Mouse (Mus musculus): ENCODE data around the gene Ryr1. TPM values are rescaled to one million over a fixed set of nuclear protein-coding genes. Genes with fewer than 3 reads are reported as not detected.

The Ryr1 gene
- polyA plus RNA-seq, 1 experiment from 2014 or later = 0.58 TPM

DNA sequence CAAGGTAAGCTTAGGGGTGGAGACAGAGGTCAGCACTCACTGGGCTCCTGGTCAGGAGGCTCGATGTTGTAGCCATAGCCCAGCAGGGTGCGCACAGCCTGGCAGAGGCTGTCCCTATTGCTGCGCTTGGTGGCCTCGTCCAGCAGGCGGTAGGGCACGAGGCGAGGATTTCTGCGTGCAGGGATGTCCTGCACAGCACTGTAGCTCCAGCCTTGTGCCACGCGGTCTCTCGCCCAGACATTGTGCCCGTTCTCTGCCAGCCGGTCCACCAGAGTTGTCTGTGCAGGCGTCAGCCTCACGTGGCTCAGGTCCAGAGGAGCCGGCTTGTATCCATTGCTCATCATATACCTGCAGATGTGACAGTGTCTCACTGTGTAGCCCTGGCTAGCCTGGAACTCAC, 27.8 kb downstream of the Ryr1 start:
- no peaks in the 10 kb centered on the region for H3K36me3 ChIP-seq (ENCODE audit: control insufficient read depth, insufficient read depth)
- H3K9ac ChIP-seq (ENCODE audit: low read depth, low read length) = no peak overlapping the region
- H3K4me1 ChIP-seq (ENCODE audit: control insufficient read depth, low read depth, low read length) = no peaks in the 10 kb centered on the region
- no peaks in the 10 kb centered on the region for H3K27me3 ChIP-seq (ENCODE audit: control insufficient read depth, insufficient read depth, low read depth, low read length)
- no peak overlapping the region for H3K4me2 ChIP-seq (ENCODE audit: low read depth, low read length)
- 74% methylated on average over 16 of the region's 16 CpGs for WGBS (ENCODE audit: insufficient replicate concordance)
- ATAC-seq (ENCODE audit: low read depth) = no peak
- H3K4me3 ChIP-seq (ENCODE audit: low read depth, low read length) = no peak overlapping the region
- H3K9me3 ChIP-seq (replicated peaks; ENCODE audit: control insufficient read depth, low read length) = no peaks in the 10 kb centered on the region
- no peak overlapping the region for H3K27ac ChIP-seq (ENCODE audit: low read length)

DNA sequence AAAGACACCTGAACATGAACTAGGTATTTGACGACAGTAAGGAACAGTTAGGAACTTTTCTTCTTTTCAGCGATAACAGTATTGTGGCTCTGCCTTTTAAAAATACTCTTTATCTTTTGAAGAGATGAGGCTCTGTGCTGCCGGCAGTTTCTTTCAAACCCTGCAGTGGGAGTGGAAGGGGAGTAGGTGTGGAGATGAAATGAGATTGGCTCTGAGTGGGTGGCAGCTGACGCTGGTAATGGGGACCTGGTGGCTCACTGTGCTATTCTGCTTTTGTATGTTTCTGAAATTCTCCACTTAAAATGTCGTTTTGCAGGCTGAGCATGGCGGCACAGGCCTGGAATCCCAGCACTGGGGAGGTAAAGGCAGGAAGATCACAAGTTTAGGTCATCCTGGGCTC, 36.2 kb downstream of the Ryr1 start:
- H3K4me1 ChIP-seq (ENCODE audit: control insufficient read depth, low read depth, low read length) = no peaks in the 10 kb centered on the region
- no peak overlapping the region for H3K4me3 ChIP-seq (ENCODE audit: low read depth, low read length)
- ATAC-seq (ENCODE audit: low read depth) = no peak
- no peak overlapping the region for H3K4me2 ChIP-seq (ENCODE audit: low read depth, low read length)
- H3K36me3 ChIP-seq (ENCODE audit: control insufficient read depth, insufficient read depth) = no peaks in the 10 kb centered on the region
- no peaks in the 10 kb centered on the region for H3K9me3 ChIP-seq (replicated peaks; ENCODE audit: control insufficient read depth, low read length)
- 56% methylated on average over 6 of the region's 6 CpGs for WGBS (ENCODE audit: insufficient replicate concordance)
- H3K27ac ChIP-seq (ENCODE audit: low read length) = no peak overlapping the region
- no peaks in the 10 kb centered on the region for H3K27me3 ChIP-seq (ENCODE audit: control insufficient read depth, insufficient read depth, low read depth, low read length)
- H3K9ac ChIP-seq (ENCODE audit: low read depth, low read length) = no peak overlapping the region

- no peaks in the 10 kb centered on the region for H3K9me3 ChIP-seq (replicated peaks; ENCODE audit: control insufficient read depth, low read length)
- H3K9ac ChIP-seq (ENCODE audit: low read depth, low read length) = no peak overlapping the region
- no peaks in the 10 kb centered on the region for H3K4me1 ChIP-seq (ENCODE audit: control insufficient read depth, low read depth, low read length)
- no peak overlapping the region for H3K4me2 ChIP-seq (ENCODE audit: low read depth, low read length)
- H3K4me3 ChIP-seq (ENCODE audit: low read depth, low read length) = no peak overlapping the region
- no peak for ATAC-seq (ENCODE audit: low read depth)
- WGBS (ENCODE audit: insufficient replicate concordance) = 79% methylated on average over 10 of the region's 10 CpGs
- H3K36me3 ChIP-seq (ENCODE audit: control insufficient read depth, insufficient read depth) = no peaks in the 10 kb centered on the region
- no peak overlapping the region for H3K27ac ChIP-seq (ENCODE audit: low read length)
- H3K27me3 ChIP-seq (ENCODE audit: control insufficient read depth, insufficient read depth, low read depth, low read length) = no peaks in the 10 kb centered on the region
Measured at GRCm38 (mm10) chr7:29086902-29087301, 38.1 kb downstream of the Ryr1 start.

- ATAC-seq (ENCODE audit: low read depth) = no peak
- Histone ChIP-seq H3K9ac (ENCODE audit: low read depth, low read length) (no peak overlapping the region), H3K4me1 (ENCODE audit: control insufficient read depth, low read depth, low read length) (no peaks in the 10 kb centered on the region), H3K4me2 (ENCODE audit: low read depth, low read length) (no peak overlapping the region), H3K9me3 (replicated peaks; ENCODE audit: control insufficient read depth, low read length) (no peaks in the 10 kb centered on the region), H3K27me3 (ENCODE audit: control insufficient read depth, insufficient read depth, low read depth, low read length) (no peaks in the 10 kb centered on the region), H3K4me3 (ENCODE audit: low read depth, low read length) (no peak overlapping the region), H3K36me3 (ENCODE audit: control insufficient read depth, insufficient read depth) (no peaks in the 10 kb centered on the region), H3K27ac (ENCODE audit: low read length) (no peak overlapping the region)
- 82% methylated on average over 30 of the region's 30 CpGs for WGBS (ENCODE audit: insufficient replicate concordance)
Measured at GRCm38 (mm10) chr7:29085981-29086380, 39.0 kb downstream of the Ryr1 start.

- no peak overlapping the region for H3K4me2 ChIP-seq (ENCODE audit: low read depth, low read length)
- H3K9ac ChIP-seq (ENCODE audit: low read depth, low read length) = no peak overlapping the region
- H3K27me3 ChIP-seq (ENCODE audit: control insufficient read depth, insufficient read depth, low read depth, low read length) = no peaks in the 10 kb centered on the region
- ATAC-seq (ENCODE audit: low read depth) = no peak
- H3K4me1 ChIP-seq (ENCODE audit: control insufficient read depth, low read depth, low read length) = no peaks in the 10 kb centered on the region
- no peak overlapping the region for H3K4me3 ChIP-seq (ENCODE audit: low read depth, low read length)
- no peaks in the 10 kb centered on the region for H3K36me3 ChIP-seq (ENCODE audit: control insufficient read depth, insufficient read depth)
- H3K27ac ChIP-seq (ENCODE audit: low read length) = no peak overlapping the region
- no peaks in the 10 kb centered on the region for H3K9me3 ChIP-seq (replicated peaks; ENCODE audit: control insufficient read depth, low read length)
- 83% methylated on average over 3 of the region's 3 CpGs for WGBS (ENCODE audit: insufficient replicate concordance)
Measured at GRCm38 (mm10) chr7:29084411-29084810, 40.6 kb downstream of the Ryr1 start.

DNA sequence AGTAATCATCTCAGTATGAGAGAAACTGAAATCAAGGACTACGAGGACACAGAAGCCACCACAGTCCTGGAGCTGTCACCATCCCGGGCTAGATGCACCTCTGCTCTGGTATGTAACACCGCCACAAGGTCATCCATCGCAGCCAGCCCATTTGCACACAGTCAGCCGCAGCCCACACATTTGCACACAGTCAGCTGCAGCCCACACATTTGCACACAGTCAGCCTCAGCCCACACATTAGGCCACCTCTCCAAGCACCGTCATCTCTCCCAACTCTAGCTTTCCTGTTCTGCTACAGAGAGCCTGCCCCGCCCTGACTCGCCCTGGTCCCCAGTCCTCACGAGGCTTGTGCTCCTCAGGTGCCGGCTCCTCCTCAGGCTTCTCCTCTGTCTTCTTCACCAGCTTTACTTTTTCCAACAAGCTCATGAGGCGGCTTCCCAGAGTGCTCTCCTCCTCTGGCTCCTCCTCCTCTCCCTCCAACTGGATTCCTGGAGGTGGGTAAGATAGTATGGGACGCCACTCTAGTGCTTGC, 45.5 kb downstream of the Ryr1 start:
- Histone ChIP-seq H3K4me2 (ENCODE audit: low read depth, low read length) (no peak overlapping the region), H3K36me3 (ENCODE audit: control insufficient read depth, insufficient read depth) (no peaks in the 10 kb centered on the region), H3K9ac (ENCODE audit: low read depth, low read length) (no peak overlapping the region), H3K27ac (ENCODE audit: low read length) (no peak overlapping the region), H3K4me3 (ENCODE audit: low read depth, low read length) (no peak overlapping the region), H3K9me3 (replicated peaks; ENCODE audit: control insufficient read depth, low read length) (no peaks in the 10 kb centered on the region), H3K4me1 (ENCODE audit: control insufficient read depth, low read depth, low read length) (no peaks in the 10 kb centered on the region), H3K27me3 (ENCODE audit: control insufficient read depth, insufficient read depth, low read depth, low read length) (no peaks in the 10 kb centered on the region)
- ATAC-seq (ENCODE audit: low read depth) = no peak
- 65% methylated on average over 12 of the region's 12 CpGs for WGBS (ENCODE audit: insufficient replicate concordance)

DNA sequence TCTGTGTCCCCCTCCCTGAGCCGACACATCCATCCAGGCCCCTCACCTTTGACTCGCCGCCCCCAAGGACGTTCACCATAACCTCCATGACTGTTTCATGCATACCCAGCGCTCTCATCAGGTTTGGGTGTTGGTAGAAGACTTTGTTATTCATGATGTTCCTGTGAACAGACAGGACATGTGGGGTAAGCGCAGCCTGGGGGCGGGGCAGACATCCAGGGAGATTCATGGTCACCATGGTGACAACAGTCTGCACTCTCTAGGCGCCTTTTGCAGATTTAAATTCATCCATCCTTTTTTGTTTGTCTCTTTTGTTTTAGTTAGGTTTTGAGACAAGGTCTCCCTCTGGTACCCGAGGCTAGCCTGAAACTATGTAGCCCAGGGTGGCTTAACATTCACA, 48.0 kb downstream of the Ryr1 start:
- peaks cover 6% of the 10 kb centered on the region; the same call in 1 of the 2 replicates for H3K27me3 ChIP-seq (ENCODE audit: control insufficient read depth, insufficient read depth, low read depth, low read length)
- WGBS (ENCODE audit: insufficient replicate concordance) = 62% methylated on average over 9 of the region's 9 CpGs
- H3K4me3 ChIP-seq (ENCODE audit: low read depth, low read length) = no peak overlapping the region
- H3K36me3 ChIP-seq (ENCODE audit: control insufficient read depth, insufficient read depth) = no peaks in the 10 kb centered on the region
- no peaks in the 10 kb centered on the region for H3K4me1 ChIP-seq (ENCODE audit: control insufficient read depth, low read depth, low read length)
- H3K9ac ChIP-seq (ENCODE audit: low read depth, low read length) = no peak overlapping the region
- no peak overlapping the region for H3K27ac ChIP-seq (ENCODE audit: low read length)
- ATAC-seq (ENCODE audit: low read depth) = no peak
- H3K9me3 ChIP-seq (replicated peaks; ENCODE audit: control insufficient read depth, low read length) = no peaks in the 10 kb centered on the region
- no peak overlapping the region for H3K4me2 ChIP-seq (ENCODE audit: low read depth, low read length)

DNA sequence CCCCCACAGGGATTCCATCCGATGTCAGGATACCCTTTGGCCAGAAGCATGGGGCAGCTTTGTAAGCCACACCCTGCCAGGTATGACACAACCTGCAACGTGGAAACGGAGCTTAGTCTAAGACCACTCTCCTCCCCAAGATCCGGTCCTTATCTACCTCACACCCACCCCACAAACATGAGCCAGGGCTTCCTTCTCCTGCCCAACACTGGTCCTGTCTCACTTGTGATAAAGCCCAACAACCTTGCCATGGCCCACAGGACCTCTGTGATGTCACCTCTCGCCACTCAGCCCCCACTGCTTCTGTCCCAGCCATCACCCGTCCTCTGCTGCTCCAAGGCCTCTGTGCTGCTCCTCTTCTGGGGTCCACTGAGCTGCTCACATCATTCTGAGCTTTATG, 49.8 kb downstream of the Ryr1 start:
- Histone ChIP-seq H3K27ac (ENCODE audit: low read length) (no peak overlapping the region), H3K9ac (ENCODE audit: low read depth, low read length) (no peak overlapping the region), H3K4me3 (ENCODE audit: low read depth, low read length) (no peak overlapping the region), H3K36me3 (ENCODE audit: control insufficient read depth, insufficient read depth) (no peaks in the 10 kb centered on the region), H3K9me3 (replicated peaks; ENCODE audit: control insufficient read depth, low read length) (no peaks in the 10 kb centered on the region), H3K4me1 (ENCODE audit: control insufficient read depth, low read depth, low read length) (no peaks in the 10 kb centered on the region), H3K4me2 (ENCODE audit: low read depth, low read length) (no peak overlapping the region), H3K27me3 (ENCODE audit: control insufficient read depth, insufficient read depth, low read depth, low read length) (peaks cover 21% of the 10 kb centered on the region)
- 14% methylated on average over 6 of the region's 6 CpGs for WGBS (ENCODE audit: insufficient replicate concordance)
- ATAC-seq (ENCODE audit: low read depth) = no peak

- no peak overlapping the region for H3K27ac ChIP-seq (ENCODE audit: low read length)
- WGBS (ENCODE audit: insufficient replicate concordance) = 40% methylated on average over 11 of the region's 11 CpGs
Measured at GRCm38 (mm10) chr7:29072689-29073088, 52.3 kb downstream of the Ryr1 start.

More at GRCm38 (mm10) chr7:29072689-29073088, 52.3 kb downstream of the Ryr1 start:
- H3K27me3 ChIP-seq (ENCODE audit: control insufficient read depth, insufficient read depth, low read depth, low read length) = peaks cover 23% of the 10 kb centered on the region
- no peaks in the 10 kb centered on the region for H3K36me3 ChIP-seq (ENCODE audit: control insufficient read depth, insufficient read depth)
- H3K4me3 ChIP-seq (ENCODE audit: low read depth, low read length) = no peak overlapping the region
- no peaks in the 10 kb centered on the region for H3K9me3 ChIP-seq (replicated peaks; ENCODE audit: control insufficient read depth, low read length)
- no peak overlapping the region for H3K9ac ChIP-seq (ENCODE audit: low read depth, low read length)
- no peak overlapping the region for H3K4me2 ChIP-seq (ENCODE audit: low read depth, low read length)
- no peaks in the 10 kb centered on the region for H3K4me1 ChIP-seq (ENCODE audit: control insufficient read depth, low read depth, low read length)
- no peak for ATAC-seq (ENCODE audit: low read depth)

Measured in liver, embryonic 16.5 days (tissue).